Mouse (Mus musculus): ENCODE measurements around the gene Fkbp11.
A peak's percentile ranks its signal among the peaks of the same experiment; 100 is the strongest.

DNA sequence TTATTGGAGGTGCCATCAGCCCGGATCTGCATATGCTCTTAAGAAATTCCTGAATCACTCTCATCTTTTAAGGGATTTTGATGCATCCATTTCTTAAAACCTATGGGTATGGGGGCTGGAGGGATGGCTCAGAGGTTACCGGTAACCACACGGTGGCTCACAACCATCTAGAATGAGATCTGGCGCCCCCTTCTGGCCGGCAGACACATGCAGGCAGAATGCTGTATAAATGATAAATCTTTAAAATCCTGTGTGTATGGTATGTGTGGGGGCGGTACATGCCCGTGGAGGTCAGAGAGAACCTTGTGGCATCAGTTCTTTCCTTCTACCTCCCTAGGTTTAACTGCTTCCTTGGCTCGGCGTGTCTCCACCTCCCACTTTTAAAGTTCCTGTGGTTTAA lies 17.6 kb downstream of the Fkbp11 start:
- TF ChIP-seq POLR2A (IDR thresholded peaks at IDR 0.05; ENCODE audit: borderline replicate concordance, extremely low read depth, insufficient read depth, insufficient read length, poor library complexity, severe bottlenecking) (no peak), CTCF (IDR thresholded peaks at IDR 0.05; ENCODE audit: borderline replicate concordance, extremely low read depth, insufficient read depth, insufficient read length) (peak; percentile 76)

Measured in brain, embryonic 14.5 days (tissue).